Mouse (Mus musculus) CH12.LX (cell line): ENCODE measurements at regions not wholly inside any gene's neighbourhood (a gene's known extent, or its start where the extent isn't known, plus 50 kb on each side); places are given as distances from the start of the nearest gene placed in this dataset.

ENCODE experiments used
- MAX ChIP-seq: IDR thresholded peaks from 2 replicates; pipeline ENCODE4 v1.6.1; 2011; ENCODE audit warnings: low read length, improper control_type of control experiment
- USF2 ChIP-seq: conservative IDR thresholded peaks from 2 replicates; pipeline ENCODE4 v1.6.1; 2011; ENCODE audit warnings: low read depth, low read length, improper control_type of control experiment

DNA sequence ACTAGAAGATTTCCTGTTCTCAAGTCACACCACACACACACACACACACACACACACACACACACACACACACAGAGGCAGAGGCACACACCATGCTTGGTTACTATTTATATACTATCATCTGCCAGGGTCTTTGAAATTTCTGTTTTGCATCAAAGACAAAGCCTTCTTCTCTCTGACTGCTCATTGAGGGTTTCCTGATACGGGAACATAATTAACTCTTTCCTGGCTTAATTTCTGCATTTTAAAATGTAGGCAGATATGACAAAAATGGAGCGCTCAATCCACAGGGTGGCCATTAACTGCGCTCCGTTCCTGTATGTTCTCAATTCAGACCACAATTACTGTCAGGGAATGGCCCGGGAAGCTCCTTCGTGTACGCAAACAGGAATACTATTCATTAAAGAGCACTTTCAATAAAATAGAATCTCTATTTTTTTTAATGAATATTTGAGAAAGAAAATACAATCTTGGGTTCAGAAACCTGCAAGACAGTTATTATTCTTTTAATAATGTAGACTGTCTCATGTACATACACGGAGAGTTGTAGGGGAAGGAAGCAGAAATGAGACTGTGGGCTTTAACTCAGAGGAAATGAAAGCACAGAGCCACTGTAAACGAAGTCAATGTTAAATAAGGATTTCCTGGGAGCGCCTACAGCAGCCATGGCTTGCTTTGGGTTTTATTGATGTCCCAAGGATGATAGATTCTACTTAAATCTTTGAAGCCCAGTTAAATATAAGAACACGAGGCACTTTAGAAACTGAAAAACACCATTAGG, 300.5 kb upstream of the Galnt5 start:
- TF ChIP-seq USF2 (no peak), MAX (no peak)
